Mouse (Mus musculus) naive thymus-derived CD4-positive, alpha-beta T cell, adult 2 months (primary cell): ENCODE data around the gene Spns2.

Experiments used
- DNase-seq: peaks from one replicate; pipeline ENCODE4 v3.0.0-alpha.2; 2011; ENCODE audit warnings: low read depth

Gene Spns2

DNA sequence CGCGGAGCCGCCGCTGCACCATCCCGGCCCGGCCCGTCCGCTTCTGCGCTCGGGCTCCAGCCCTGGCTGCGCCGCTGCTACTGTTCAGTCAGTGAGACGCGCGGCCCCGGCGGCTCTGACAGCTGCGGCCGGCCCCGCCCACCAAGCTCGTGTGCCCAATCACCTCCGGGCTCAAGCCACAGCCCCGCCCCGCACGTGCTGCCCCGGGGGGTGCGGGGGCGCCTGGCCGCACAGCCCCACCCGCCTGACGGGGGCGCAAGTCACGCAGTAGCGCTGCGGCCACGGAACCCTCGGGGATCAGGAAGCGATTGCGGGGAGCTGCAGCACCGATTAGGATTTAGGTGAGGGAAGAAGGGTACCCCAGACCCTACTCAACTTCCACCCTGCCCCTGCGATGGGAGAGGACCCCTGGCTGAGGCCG, at the start of gene Spns2:
TSS of gene Spns2 (minus strand) at position 24 of the 421 bp plus-strand sequence.
- peak; percentile 29 for DNase-seq

DNA sequence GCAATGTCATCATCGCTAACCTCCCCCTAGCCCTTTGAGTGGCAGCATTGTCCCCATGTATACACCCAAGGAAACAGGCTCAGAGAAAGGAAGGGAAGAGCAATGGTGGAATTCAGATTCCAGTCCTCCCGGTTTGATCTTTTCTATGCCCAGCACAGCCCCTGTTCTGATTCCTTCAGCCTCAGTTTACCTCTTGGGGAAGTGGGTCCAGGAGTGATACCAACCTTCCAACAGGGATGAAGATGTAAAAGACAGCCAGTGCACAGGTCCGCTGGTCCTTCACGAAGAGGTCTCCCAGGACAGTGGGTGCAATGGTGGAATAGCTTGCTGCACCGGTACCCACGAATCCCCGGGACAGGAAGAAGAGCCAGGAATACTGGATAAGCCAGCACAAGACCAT, 49.1 kb upstream of the Spns2 start:
- no peak for DNase-seq

DNA sequence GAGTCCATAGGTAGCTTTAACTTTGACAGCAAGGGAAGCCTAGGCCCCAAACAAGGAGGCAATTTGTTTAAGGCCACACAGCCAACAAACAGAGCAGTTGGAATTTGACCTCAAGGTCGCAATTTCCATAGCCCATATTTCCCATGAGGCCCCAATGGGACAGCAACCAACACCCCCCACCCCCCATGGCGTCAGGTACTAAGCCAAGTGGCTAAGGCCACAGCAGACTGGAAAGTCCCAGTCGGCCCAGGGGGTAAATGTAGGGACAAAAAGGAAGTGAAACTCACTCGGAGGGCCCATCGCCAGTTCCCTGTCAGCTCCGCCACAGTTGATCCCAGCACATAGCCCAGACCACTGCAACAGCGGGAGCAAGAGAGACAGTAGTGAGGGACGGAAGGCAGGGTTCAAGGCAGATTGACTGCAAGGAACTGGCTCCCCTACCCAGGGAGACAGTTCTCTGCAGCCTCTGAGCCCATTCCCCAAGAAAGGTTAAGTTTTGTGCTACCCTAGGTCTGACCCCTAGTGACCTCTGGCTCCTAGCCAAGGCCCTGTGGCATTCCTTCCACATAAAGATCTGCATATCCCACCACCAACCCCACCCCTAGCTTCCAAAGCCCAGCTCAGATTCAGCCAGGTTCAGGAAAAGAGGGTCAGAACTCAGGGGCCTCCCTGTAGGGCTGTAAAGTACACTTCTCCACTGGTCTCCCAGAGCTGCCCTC, 48.5 kb upstream of the Spns2 start:
- no peak for DNase-seq

DNA sequence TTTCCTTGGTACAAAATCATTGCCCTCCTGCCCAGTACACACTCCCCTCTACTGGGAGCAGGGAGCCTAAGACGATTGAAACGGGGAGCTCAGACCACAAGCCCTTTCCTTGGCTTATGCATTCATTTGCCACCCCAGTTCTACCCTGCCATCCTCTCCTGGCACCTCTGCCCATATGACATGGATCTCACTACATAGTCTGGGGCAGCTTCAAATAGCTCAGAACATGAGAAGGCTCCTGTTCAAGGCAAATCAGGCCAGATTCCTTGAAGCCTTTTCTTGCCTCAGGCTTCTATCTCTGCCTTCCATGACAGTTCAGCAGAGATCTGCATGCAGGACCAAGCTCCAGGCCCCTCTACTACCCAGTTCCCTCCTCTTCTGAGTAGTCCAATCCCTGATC, 47.8 kb upstream of the Spns2 start:
- DNase-seq: no peak

DNA sequence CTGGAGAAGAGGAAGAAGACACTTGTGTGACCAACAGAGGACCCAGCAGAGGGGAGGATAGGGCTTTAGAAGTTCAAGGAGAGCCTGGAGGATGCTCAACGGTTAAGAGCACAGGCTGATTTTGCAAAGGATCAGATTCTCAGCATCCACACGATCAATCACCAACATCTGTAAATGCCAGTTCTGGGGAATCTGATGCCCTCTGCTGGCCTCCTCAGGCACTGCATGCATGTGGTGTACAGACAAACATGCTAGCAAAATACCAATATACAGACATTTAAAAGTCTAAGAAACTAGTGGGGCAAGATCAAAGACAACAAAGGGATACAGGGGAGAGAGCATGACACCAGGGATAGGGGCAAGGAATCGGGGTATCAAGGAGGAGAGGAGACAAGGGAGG, 45.8 kb upstream of the Spns2 start:
- peak; percentile 26 for DNase-seq

DNA sequence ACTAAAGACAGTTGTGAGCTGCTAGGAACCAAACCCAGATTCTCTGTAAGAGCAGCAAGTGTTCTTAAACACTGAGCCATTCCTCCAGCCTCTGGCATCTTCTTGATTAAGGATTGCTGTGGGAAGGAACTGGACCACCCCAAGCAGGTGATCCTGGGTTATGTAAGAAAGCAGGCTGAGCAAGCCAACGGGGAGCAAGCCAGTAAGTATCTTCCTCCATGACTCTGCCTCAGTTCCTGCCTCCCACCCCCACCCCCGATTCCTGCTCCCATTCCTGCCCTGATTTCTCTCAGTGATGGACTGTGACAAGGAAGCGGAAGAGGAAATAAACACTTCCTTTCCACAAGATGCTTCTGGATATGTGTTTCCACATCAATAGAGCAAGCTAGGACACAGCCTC, 43.2 kb upstream of the Spns2 start:
- no peak for DNase-seq

DNA sequence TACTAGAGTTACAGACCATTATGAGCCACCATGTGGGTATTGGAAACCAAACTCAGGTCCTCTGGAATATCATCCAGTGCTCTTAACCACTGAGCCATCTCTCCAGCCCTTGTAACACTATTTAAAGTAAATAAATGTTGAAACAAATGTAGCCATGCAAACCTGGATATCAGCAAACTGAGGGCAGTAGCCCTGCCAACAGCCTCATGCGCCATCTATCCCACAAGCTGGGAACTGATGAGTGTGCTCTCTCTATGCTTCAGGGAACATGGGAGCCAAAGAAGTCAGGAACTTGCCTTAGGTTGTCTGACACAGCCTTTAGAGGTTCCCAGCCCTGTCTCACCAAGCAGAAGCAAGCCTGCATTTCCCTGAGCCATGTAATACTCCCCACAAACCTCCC, 41.9 kb upstream of the Spns2 start:
- DNase-seq: no peak

DNA sequence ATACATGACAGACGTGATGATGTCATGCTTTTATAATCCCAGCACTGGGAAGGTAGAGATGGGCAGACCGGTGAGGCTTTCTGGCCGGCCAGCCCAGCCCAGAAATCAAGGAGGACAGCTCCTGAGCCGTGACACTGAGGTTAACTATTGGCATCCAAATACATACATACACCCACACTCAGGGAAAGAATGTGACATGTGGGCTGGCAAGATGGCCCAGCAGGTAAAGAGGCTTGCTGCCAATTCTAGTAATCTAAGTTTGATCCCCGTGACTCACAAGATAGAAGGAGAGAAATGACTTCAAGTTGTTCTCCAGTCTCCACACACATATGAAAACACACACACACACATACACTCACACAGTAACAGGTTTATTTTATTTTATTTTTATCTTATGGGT, 41.4 kb upstream of the Spns2 start:
- DNase-seq: no peak

DNA sequence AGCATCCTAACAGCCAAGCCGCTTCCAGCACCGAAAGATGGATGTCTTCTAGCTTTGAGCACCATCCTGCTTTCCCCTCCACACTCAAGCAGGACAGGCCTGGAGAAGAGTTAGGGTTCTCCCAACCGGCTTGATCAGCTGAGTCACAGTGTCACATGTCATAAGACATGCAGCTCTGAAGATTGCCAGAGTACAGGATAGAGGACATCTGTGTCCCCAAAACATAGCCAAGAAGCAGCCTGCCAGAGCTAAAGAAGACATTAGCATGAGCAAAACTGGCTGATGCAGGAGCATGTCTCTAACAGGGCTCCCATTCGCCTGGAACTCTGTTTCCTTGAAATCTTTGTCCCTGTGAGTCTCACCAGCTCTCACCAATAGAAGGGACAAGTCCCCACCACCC, 36.5 kb upstream of the Spns2 start:
- DNase-seq: no peak

DNA sequence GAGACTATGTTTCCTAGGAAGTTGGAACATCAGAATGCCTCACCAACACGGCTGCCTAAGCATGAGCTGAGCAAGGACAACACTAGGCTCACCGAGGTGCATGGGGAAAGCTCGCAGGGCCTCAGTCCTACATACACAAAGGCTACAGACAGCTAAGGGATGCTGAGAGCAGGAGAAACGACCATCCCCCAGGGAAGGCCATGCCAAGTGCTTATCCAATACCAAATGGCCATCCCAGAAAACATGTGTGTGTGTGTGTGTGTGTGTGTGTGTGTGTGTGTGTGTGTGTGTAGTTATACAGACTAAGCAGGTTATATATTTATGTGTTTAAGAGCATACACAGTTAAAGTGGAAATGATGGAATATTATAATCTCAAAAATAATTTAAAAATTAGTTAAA, 34.0 kb upstream of the Spns2 start:
- no peak for DNase-seq

DNA sequence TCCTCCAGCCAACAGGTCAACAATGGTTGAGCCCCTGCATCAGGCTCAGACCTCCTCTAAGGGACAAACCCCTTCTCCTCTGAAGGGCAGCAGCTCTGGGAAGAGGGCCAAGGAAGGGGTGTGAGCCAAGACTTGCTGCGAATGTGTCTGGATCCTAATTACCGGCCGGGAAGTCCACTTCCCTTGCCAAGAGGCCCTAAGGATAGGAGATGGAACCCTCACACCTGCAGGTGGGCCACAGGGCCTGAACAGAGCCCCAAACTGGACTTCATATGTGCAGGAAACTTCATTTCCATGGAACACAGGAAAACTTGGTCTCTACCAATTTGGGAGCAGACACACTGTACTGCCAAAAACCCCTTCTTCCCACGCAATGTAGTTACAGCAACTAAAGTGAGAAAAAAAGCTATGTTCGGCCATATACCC, 32.9 kb upstream of the Spns2 start:
- no peak for DNase-seq

DNA sequence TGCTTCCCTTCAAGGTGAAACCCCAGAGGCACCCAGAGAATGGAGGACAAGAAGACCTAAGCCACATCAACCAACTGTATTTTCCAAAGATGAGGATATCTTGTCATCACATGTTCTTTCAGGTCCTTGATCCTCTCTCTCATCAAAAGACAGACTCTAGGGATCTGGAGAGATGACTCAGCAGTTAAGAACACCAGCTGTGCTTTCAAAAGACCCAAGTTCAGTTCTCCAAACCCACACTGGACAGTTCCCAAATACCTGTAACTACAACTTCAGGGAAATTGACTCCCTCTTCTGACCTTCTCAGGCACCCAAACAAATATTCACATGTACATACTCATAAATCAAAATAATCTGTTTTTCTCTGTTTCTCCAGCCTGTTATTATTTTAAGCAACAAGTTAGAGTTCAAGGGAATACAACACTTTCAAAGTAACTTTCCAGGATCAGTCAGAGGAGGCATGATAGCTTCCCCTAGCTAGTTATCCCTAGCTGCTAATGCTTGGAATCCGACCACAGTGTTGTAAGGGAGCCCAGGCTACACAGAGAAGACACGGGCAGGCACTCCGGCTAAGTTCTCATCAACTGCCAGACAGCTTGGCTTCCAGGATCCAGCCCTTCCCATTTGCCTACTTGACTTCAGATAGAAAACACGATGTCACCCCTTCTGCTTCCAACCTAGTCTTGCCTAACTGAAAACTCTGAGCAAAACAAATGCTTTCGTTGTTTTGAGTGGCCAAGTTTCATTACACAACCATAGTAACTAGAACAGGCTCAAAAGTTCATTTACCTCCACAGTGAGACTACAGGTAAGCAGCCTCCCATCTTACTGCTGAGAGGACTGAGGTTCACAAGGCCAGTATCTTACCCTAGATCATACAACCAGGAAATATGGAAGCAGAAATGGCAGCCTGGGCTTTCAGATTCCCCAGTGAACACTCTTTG, 32.2 kb upstream of the Spns2 start:
- DNase-seq: no peak

DNA sequence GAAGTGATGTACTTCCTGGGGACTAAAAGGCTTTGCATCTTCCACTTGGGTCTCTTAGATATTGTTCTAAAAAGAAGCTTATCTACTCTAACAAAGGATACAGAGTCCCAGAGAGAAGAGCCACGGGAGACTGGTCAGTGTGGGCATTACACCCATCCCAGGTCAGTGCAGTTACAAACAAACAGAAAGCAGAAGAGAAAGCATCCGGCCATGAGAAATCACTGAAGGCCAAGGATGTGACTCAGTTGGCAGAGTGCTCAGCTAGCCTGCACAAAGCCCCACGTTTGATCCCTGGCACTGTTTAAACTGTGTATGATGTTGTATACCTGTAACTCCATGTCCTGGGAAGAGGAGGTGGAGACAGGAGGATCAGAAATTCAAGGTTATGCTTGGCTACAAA, 30.2 kb upstream of the Spns2 start:
- no peak for DNase-seq

DNA sequence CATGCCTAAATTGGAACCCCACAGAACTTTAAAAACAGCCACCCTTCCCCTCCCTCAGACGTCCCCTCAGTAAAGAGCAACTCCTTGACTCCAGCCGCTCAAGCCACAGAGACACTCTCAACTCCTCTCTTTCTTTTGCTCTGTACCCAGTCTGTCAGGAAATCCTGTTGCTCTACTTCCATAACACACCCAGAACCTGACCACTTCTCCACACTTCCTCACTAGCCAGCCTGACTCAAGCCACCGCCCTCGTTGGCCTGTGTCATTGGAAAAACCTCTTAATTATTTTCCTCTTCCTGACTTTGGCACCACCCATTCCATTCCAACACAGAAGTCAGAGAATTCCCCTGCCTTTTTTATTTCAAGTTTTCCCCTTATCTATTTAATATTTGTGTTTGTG, 29.5 kb upstream of the Spns2 start:
- DNase-seq: no peak

DNA sequence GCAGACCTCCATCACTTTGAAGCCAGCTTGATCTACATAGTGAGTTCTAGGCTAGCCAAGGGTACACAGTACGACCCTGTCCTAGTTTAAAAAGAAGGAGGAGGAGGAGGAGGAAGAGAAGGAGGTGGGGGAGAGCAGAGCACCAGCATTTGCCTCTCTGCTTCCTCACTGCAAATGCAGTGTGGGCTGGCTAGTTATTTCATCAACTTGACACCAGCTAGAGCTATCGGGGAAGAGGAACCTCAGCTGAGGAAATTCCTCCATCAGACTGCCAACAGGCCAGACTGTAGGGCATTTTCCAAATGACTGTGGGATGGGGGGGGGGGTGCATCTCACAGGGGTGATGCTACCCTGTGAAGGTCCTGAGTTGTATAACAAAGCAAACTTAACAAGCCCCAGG, 28.7 kb upstream of the Spns2 start:
- DNase-seq: no peak

DNA sequence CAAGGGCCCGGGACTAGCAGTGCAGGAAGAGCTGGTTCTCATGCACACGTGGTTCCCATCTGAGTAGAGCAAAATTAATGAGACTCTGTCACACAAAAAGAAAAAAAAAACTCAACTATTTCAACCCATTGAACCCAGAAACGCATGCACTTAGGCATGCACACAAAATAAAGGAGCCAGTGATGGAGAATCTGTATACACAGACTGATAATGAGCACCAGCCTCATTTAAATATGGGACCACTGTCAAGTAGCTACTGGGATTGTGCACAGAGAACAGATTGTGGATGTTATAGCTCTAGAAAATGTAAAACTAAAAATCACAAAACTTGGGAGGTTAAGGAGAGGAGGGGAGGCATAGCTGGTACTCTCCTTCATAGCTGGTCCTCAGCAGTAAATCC, 25.3 kb upstream of the Spns2 start:
- no peak for DNase-seq

DNA sequence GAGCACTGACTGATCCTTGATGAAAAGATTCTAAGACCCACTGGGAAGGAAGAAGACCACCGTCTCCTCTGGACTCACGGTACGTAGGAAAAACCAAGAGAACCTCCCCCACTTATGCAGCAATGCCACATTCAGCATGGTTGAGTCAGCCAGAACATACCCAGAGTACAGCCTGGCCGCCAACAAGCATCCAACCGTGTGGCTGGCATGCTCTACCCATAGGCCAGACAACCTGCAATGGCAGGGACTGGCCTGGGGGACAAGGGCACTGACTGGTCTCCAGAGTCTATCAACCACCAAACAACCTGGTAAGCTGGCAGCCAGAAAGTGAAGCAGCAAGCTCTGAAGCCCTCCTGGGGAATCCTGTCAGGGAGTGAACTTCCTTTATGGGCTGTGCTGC, 18.9 kb upstream of the Spns2 start:
- DNase-seq: no peak

DNA sequence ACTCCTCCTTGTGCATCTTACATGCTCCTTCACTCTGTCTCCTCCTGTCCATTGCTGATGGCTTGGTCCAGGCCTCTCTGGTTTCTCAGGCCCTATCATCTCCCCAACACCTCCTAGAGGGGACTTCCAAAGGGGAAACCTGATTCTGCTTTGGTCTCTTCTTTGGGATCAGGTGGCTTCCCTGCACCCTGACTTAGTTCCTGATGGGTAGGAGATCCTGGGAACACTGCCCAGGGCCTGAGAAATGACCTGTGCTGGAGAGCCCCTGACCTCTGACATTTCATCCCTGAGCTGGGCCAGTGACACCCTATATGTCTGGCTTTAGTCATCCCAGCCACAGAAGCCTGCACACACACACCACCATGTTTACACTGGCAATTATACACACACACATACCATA, 17.9 kb upstream of the Spns2 start:
- DNase-seq: no peak

DNA sequence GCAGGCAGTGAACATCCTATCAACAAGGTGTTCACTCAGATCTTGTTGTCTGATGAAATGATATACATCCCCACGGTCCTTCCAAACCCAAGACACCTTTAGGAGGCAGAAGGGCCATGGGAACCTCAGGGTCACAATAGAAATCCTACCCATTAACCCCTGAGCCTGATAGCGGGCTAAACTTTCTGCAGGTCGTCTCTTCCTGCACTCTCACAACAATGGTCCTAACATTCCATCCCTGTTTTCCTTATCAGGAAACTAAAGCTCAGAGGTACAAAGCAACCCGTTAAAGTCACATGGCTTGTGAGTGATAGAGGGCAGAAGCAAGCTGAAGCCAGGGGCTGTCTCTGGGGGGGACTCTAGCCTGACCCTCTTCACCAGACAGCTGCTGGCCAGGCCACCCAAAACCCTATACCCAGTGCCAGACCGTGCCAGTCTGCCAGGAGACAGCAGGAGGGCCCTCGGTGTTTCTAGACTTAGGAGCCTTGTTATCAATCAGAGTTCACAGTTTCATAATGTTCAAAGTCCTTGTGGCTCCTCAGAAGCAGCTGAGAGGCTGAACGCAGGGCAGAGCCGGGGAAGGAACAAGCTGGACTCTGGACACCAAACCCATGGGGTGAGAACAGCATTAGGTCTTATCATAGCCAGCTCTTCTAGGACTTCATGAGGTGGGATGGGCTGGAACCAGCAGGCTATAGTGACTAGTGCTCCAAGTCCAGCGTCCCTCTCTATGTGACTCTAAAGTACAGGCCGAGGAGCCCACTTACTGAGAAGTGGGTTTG, 14.5 kb upstream of the Spns2 start:
- DNase-seq: no peak

DNA sequence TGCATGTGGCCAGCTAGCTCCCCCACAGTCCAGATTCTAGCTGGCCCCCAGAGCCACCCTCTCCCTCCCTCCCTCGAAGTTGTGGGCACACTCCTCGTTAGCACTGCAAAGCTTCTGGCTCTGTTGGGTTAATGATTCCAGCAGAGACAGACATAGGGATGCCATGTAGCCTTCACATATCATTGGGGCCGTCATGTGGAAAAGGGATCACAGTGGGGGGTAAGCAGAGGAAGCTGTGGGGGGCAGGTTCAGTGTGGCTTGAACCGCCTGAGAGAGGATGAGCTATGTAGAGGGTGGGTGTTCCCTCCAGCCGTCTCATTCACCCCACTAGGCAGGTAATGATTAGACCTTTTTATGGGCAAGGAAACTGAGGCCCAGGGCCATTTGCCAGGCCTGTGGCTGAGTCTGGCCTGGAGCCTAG, 13.8 kb upstream of the Spns2 start:
- no peak for DNase-seq

DNA sequence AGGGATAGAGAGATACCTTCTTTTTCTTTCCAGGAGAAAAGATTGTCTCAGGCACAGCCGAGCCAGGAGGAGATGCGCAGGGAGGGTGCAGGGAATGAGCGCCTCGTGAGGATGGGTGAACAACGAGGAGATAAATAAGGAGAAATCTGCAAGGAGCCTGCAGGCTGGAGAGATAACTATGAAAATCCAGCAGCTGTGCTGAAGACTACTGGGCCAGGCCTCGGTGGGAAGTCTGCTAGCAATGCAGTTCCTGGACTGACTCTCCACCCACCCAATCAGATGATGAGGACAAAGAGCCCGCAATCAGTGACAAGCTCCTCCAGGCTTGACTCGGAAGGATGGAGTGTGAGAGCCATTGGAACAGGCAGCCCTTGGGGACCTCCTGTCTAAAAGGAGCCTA, 12.5 kb upstream of the Spns2 start:
- no peak for DNase-seq

DNA sequence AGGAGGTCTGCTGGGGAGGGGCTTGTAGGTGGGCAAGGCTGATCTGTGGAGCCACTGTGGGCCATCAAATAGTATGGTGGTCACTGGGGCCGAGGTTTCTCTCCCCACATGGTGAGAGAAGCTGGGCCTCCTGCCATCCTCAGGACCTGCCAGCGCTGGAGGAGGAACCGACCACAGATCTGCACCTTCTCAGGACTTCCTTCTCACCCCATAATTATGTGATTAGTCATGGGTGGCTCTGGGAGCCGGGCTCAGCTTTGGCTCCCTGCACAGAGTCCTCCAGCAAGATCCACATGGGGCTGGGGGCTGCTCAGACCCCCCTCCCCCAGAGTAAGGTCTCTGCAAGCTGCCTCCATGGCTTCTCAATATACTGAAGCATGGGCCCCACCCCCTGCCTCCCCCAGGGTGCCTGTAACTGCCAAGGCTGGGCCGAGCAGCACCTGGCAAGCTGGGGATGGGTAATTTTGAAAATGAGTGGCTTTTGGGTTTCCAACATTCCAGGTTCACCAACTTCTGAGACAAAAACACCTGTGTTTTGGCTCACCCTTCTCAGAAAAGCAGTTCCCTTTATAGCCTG, 11.8 kb upstream of the Spns2 start:
- no peak for DNase-seq
